Mouse (Mus musculus) myocyte (in vitro differentiated cells): ENCODE results near the gene Acadsb.

Experiments used
- E2F4 ChIP-seq: IDR thresholded peaks from one replicate; pipeline ENCODE4 v1.6.1; 2011; ENCODE audit warnings: mild to moderate bottlenecking, control low read depth, moderate library complexity; ENCODE audit not compliant: insufficient read depth
- POLR2A ChIP-seq: IDR thresholded peaks from one replicate; pipeline ENCODE4 v1.6.1; 2011; ENCODE audit warnings: low read depth, mild to moderate bottlenecking, control low read depth, moderate library complexity; ENCODE audit not compliant: insufficient read length
- POLR2AphosphoS2 ChIP-seq: IDR thresholded peaks from one replicate; pipeline ENCODE4 v1.6.1; 2011; ENCODE audit warnings: low read depth, control low read depth; ENCODE audit not compliant: insufficient read length

- TF ChIP-seq E2F4 = no peak
- no peak for TF ChIP-seq POLR2A
- no peak for TF ChIP-seq POLR2AphosphoS2
These were observed 46.3 kb upstream of the Acadsb start for GRCm38 (mm10) chr7:131364131-131364530.
